Mouse (Mus musculus) olfactory bulb, adult 2 months (tissue): ENCODE results near the gene Ttc28.

Experiments
- CTCF ChIP-seq: fragments of 200-500 bp; IDR thresholded peaks from 2 replicates; pipeline ENCODE4 v1.5.1; 2012; ENCODE audit warnings: low read depth, mild to moderate bottlenecking, low read length, moderate library complexity; ENCODE audit not compliant: insufficient read depth
- POLR2A ChIP-seq: fragments of 200-500 bp; IDR thresholded peaks from 2 replicates; pipeline ENCODE4 v1.6.1; 2012; ENCODE audit warnings: mild to moderate bottlenecking, low read depth, low read length, moderate library complexity; ENCODE audit not compliant: insufficient read depth

DNA sequence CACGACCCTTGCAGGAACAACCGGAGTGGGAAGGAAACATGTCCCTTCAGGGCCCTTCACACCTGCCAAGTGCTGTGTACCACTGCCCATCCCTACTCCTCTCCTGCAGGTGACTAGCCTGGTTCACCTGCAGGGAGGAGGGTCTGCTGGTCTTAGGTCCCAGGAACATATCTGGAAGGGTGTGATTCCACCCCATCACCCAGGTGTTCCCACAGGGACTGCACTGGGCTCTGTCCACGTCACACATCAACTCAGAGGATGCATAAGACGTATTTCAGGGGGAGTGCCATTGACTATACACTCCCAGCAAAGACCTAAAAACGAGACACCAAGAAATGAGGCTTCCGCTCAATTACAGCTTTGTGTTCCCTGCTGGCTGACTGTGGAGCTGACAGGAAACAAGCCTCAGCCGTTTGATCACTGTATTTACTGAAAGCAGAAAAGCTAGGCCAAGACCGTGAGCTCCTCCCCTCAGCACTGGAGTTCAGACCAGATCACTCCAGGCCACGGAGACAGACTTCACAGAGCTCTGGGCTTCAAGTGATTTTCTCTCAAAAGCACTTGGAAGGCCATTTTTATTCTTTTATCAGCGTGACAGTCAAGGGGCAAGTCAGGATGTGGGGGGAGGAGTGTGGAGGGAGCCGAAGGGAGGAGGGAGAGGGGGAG is 383.1 kb downstream of the Ttc28 start:
- no peak for TF ChIP-seq CTCF
- TF ChIP-seq POLR2A = no peak
